Mouse (Mus musculus): ENCODE data around the gene Nphs1. TPM values are rescaled to one million over a fixed set of nuclear protein-coding genes. Genes with fewer than 3 reads are reported as not detected.

The Nphs1 gene
- total and polyA plus RNA-seq, 3 experiments: 1.2 to 2.3 TPM; not detected in 1

DNA sequence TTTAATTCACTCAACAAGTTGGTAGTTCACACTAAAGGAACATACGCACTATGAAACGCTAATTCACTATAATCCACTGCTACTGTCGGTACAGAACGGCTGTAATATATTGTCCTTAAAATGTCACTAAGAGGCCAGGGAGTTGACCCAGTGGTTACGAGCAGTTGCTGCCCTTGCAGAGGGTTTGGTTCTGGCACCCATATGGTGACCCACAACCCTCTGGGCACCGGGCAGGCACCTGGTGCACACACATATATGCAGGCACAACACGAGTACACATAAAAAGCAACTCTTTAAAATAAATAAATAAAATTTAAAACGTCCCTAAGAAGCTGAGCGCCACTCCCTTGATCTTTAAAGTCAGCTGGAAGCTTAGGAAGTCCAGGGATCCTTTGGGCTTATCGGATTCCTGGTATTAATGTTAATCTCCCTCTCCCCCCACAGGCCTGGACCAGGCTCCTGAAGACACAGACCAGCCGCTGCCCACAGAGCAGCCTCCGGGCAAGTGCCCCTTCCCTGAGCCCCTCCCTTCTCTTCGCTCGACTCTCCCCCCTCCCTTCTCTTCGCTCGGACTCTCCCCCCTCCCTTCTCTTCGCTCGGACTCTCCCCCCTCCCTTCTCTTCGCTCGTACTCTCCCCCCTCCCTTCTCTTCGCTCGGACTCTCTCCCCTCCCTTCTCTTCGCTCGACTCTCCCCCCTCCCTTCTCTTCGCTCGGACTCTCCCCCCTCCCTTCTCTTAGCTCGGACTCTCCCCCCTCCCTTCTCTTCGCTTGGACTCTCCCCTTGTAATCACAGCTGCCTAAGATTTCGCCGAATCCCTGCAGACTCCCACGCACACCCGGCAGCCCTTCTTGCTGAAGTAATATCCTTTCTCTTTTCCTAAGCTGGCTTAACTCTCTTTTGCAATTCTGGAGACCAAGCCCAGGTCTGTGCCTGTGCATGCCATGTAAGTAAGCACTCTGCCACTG, 19.6 kb downstream of the Nphs1 start:
- no peaks in the 10 kb centered on the region for H3K9me3 ChIP-seq (replicated peaks; ENCODE audit: insufficient read depth, low read length)
- no peak for DNase-seq (ENCODE audit: low read depth, low spot score)
- no peak overlapping the region for H3K27ac ChIP-seq (ENCODE audit: control insufficient read depth, low read depth, low read length)
- no peaks in the 10 kb centered on the region for H3K4me1 ChIP-seq (ENCODE audit: control insufficient read depth in 1 of 2, insufficient read depth in 2 of 2, low read length in 2 of 2)
- H3K4me3 ChIP-seq (ENCODE audit: control insufficient read depth in 1 of 2, insufficient read depth in 1 of 2, low read depth in 2 of 2, low read length in 2 of 2): no peak overlapping the region
- H3K79me2 ChIP-seq (ENCODE audit: control insufficient read depth, insufficient read depth, low read length, poor library complexity): no peaks in the 10 kb centered on the region
- no peak overlapping the region for H3K9ac ChIP-seq (ENCODE audit: control insufficient read depth, low read depth, low read length, poor library complexity, severe bottlenecking)
- TF ChIP-seq MXI1 (IDR thresholded peaks at IDR 0.05; ENCODE audit: low read depth, low read length) (no peak), ETS1 (IDR thresholded peaks at IDR 0.05; ENCODE audit: low read depth, low read length) (no peak), POLR2AphosphoS5 (IDR thresholded peaks at IDR 0.05; ENCODE audit: borderline replicate concordance, low read depth, low read length) (no peak), NELFE (IDR thresholded peaks at IDR 0.05; ENCODE audit: low read depth, low read length) (no peak), RAD21 (IDR thresholded peaks at IDR 0.05; ENCODE audit: low read depth, low read length) (no peak), KAT2A (conservative IDR thresholded peaks at IDR 0.05; ENCODE audit: low read depth, low read length) (no peak), TBP (IDR thresholded peaks at IDR 0.05; ENCODE audit: low read depth, low read length) (no peak), MEF2A (IDR thresholded peaks at IDR 0.05; ENCODE audit: extremely low read depth, insufficient replicate concordance, low read depth, low read length, poor library complexity, severe bottlenecking) (no peak), UBTF (IDR thresholded peaks at IDR 0.05; ENCODE audit: borderline replicate concordance, insufficient read depth, low read depth, low read length) (no peak), POLR2AphosphoS2 (IDR thresholded peaks at IDR 0.05; ENCODE audit: low read length) (no peak), BHLHE40 (IDR thresholded peaks at IDR 0.05; ENCODE audit: borderline replicate concordance, low read depth, low read length) (no peak), GABPA (IDR thresholded peaks at IDR 0.05; ENCODE audit: low read depth, low read length) (no peak), USF1 (IDR thresholded peaks at IDR 0.05; ENCODE audit: low read depth, low read length) (no peak), TAL1 (IDR thresholded peaks at IDR 0.05; ENCODE audit: low read length) (no peak), USF2 (IDR thresholded peaks at IDR 0.05; ENCODE audit: borderline replicate concordance in 1 of 2, insufficient read depth in 1 of 2, low read depth in 1 of 2, low read length in 2 of 2) (no peak)
- no peaks in the 10 kb centered on the region for H3K36me3 ChIP-seq (ENCODE audit: control insufficient read depth in 1 of 2, insufficient read depth in 2 of 2, low read length in 2 of 2)
- H3K27me3 ChIP-seq (ENCODE audit: control insufficient read depth in 1 of 2, insufficient read depth in 2 of 2, low read length in 2 of 2): peaks cover 0 to 1% of the 10 kb centered on the region in 2 experiments; a peak in 2 of 4 replicates

DNA sequence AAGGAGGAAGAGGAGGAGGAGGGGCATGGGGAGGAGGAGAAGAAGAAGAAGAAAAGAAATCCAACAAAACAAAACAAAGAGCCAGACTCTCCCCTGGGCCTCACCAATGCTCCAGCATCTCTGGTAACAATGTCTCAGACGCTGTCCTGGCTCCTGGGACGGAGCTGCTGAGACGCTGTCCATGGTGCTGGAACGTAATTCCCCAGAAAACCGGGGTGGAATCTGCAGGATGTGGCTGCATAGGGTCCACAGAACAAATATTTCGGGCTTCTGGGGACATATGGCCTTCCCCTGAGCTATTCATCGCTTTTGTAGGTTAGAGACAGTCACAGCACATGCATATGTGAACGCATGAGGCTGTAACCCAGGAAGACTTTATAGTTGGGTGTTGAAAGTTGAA, 26.1 kb downstream of the Nphs1 start:
- no peaks in the 10 kb centered on the region for H3K9me3 ChIP-seq (replicated peaks; ENCODE audit: insufficient read depth, low read length)
- peak; percentile 56 for DNase-seq (ENCODE audit: low read depth, low spot score)
- peaks cover 0 to 1% of the 10 kb centered on the region in 2 experiments; a peak in 2 of 4 replicates for H3K27me3 ChIP-seq (ENCODE audit: control insufficient read depth in 1 of 2, insufficient read depth in 2 of 2, low read length in 2 of 2)

More for the DNA sequence above, 26.1 kb downstream of the Nphs1 start:
- no peak overlapping the region for H3K4me3 ChIP-seq (ENCODE audit: control insufficient read depth in 1 of 2, insufficient read depth in 1 of 2, low read depth in 2 of 2, low read length in 2 of 2)
- no peaks in the 10 kb centered on the region for H3K4me1 ChIP-seq (ENCODE audit: control insufficient read depth in 1 of 2, insufficient read depth in 2 of 2, low read length in 2 of 2)
- TF ChIP-seq MEF2A (IDR thresholded peaks at IDR 0.05; ENCODE audit: extremely low read depth, insufficient replicate concordance, low read depth, low read length, poor library complexity, severe bottlenecking) (no peak), SIN3A (IDR thresholded peaks at IDR 0.05; ENCODE audit: low read length) (no peak), CTCF (IDR thresholded peaks at IDR 0.05 in 2 of 3, conservative IDR thresholded peaks at IDR 0.05 in 1 of 3; ENCODE audit: control insufficient read depth in 1 of 3, insufficient read depth in 1 of 3, low read depth in 2 of 3, low read length in 3 of 3, poor library complexity in 1 of 3, severe bottlenecking in 1 of 3) (no peak), RCOR1 (IDR thresholded peaks at IDR 0.05; ENCODE audit: low read depth, low read length) (no peak), MYB (IDR thresholded peaks at IDR 0.05; ENCODE audit: low read depth, low read length) (no peak), MAFK (IDR thresholded peaks at IDR 0.05; ENCODE audit: borderline replicate concordance, low read depth, low read length) (no peak), ZNF384 (IDR thresholded peaks at IDR 0.05; ENCODE audit: low read depth, low read length) (no peak), USF2 (IDR thresholded peaks at IDR 0.05; ENCODE audit: borderline replicate concordance in 1 of 2, insufficient read depth in 1 of 2, low read depth in 1 of 2, low read length in 2 of 2) (no peak), MYC (IDR thresholded peaks at IDR 0.05; ENCODE audit: low read depth, low read length) (no peak), POLR2AphosphoS2 (IDR thresholded peaks at IDR 0.05; ENCODE audit: low read length) (no peak), CHD1 (IDR thresholded peaks at IDR 0.05; ENCODE audit: low read depth, low read length) (no peak), ZMIZ1 (IDR thresholded peaks at IDR 0.05; ENCODE audit: low read depth, low read length) (no peak), SMC3 (IDR thresholded peaks at IDR 0.05; ENCODE audit: low read depth, low read length) (no peak), TAL1 (IDR thresholded peaks at IDR 0.05; ENCODE audit: low read length) (no peak)
- no peak overlapping the region for H3K27ac ChIP-seq (ENCODE audit: control insufficient read depth, low read depth, low read length)
- H3K36me3 ChIP-seq (ENCODE audit: control insufficient read depth in 1 of 2, insufficient read depth in 2 of 2, low read length in 2 of 2): no peaks in the 10 kb centered on the region
- H3K9ac ChIP-seq (ENCODE audit: control insufficient read depth, low read depth, low read length, poor library complexity, severe bottlenecking): no peak overlapping the region
- no peaks in the 10 kb centered on the region for H3K79me2 ChIP-seq (ENCODE audit: control insufficient read depth, insufficient read depth, low read length, poor library complexity)
